Mouse (Mus musculus): ENCODE measurements around the gene Klrc2.
"Not testable (repeated sequence)": the region's sequence is repeated elsewhere in the genome, so short reads cannot be mapped to it uniquely, and the experiment has no call there.

DNA sequence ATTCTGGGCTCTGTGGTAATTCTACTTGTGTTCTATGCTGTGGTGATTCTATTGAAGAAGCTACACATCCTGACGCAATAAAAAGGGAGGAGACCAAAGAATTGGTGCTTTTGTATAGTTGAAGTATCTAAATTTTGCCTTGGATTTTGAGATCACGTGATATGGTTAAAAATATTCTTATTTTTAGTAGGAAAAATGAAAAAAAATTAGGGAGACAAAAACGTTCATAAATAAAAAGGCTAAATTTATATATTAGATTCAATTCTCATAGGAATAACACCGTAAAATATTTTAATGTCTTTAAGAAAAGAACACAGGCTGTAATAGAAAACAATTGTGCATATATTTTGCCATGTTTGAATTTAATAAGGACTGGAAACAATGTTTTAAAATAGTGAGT is at the start of gene Klrc2:
- TF ChIP-seq POLR2A (IDR thresholded peaks at IDR 0.05; ENCODE audit: extremely low read depth, insufficient read depth, low read length); CTCF (IDR thresholded peaks at IDR 0.05; ENCODE audit: low read depth, low read length): not testable (repeated sequence)

Measured in liver, adult 2 months (tissue).